Mouse (Mus musculus): ENCODE data around the gene Zan.
A peak's percentile ranks its signal among the peaks of the same experiment; 100 is the strongest.
"Not testable (repeated sequence)": the region's sequence is repeated elsewhere in the genome, so short reads cannot be mapped to it uniquely, and the experiment has no call there.

The Zan gene

DNA sequence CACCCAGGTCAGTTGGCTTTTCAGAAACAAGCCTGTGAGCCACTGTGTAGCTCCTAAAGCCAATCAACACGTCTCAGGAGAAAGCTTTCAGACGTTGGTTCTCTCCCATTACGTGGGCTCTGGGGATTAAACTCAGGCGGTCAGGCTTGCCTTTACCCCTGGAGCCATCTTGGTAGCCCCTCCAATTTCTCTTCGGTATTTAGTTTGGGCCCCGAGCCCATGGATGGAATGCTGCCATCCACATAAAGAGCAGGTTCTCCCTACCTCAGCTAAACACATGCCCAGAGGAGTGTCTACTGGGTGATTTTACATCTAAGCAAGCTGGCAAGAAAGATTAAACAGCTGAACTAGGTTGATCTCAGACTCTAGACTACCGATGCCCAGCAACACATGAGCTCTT lies 23.3 kb upstream of the Zan start:
- no peak for DNase-seq

DNA sequence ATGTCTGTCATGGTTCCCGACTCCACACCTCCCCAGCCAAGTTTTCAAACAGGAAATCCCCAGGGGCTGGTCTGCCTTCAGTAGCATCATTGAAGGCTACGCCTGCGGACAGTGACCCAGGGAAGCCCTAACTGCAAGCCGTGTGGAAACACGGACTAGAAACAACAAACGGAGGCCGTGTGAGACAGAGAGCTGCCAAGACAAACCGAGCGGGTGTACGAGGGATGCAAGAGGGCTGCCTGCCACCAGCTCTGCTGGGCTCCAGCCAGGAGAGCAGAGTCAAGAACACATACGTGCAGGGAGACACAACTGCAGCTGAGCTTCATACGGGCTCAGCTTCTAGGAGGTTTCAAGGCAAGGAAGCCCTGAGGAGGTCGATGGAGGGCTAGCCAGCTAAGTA lies 17.0 kb upstream of the Zan start:
- DNase-seq = no peak

DNA sequence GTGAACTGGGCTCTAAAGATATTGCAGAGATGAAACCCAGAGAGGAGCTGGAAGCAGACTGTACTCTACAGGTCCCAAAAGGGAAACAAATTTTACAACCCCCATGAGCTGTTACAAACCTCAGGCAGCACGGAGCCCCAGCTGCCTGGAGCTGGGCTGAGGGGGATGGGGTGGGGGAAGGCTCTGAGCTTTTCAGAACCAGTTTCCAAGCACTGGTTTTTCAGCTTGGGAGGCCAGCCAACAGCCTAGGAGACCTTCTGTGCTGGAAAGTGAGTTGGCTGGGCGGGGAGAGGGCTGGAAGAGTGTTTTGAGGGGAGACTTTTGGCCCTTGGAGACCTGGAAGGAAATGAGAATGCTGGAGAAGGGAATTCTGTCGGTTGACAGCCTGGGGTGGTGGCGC lies 14.7 kb upstream of the Zan start:
- no peak for DNase-seq

DNA sequence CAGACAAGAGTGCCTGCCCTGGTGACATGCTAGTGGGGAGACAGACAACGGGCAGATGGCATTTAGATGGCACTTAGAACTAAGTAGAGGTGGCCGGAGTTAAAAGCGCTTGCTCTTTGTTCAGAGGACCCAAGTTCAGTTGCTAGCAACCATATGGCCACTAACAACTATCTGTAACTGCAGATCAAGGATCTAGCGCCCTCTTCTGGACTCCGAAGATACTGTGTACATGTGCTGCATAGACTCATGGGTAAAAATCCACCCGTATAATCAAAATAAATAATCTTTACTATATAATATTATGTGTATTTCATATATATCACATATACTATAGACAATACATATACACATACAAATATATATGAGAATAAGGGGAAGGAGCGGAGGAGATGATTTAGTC lies 10.8 kb upstream of the Zan start:
- DNase-seq = no peak

DNA sequence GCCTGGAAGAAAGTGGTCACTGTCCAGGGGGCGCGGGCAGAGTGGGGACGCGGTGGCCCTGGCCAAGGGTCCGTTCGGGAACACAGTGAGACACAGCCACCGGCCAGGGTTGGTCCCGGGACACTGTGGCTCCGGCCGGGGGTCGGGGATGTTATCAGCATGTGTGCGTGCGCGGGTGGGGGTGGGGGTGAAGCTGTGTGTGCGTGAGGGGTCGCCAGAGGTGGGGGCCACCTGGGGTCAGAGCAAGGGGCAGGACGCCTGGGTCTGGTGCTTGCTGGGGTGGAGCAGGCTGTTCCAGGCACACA lies 8.9 kb upstream of the Zan start:
- no peak for DNase-seq

DNA sequence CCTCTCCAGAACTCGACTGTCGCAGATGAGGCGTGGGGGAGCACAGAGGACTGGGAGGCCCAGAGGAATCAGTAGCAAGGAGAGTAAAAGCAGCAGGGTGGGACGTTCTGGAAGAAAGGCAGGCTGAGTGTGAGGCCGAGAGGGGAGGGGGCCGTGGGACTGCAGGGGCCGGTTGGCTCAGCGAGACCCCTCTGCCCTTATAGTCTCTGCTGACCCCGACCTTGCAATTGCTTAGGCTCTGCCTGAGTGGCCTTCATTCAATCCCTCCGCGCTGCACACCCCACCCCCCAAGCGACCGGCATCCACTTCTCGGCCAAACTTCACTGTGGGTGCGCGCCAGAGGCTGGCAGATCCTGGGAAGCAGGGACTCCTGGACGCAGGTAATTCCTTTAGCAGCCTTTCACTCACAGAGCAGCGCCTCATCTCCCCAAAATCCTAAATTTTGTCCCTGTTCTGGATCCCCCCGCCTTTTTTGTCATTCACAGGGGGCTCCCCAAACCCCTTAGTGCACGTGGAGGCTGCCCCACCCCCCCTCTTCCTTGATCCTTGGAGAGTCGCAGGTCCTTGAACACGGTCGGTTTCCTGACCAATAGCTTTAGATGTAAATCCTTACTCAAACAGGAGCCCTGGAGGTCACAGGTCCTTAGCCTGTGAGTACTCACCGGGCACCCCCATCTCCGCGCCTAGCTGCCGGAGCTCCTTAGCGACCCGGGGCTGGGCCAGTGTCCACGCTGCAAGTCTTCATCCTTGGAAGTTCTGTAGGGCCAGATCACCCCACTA lies 8.4 kb upstream of the Zan start:
- DNase-seq = no peak

DNA sequence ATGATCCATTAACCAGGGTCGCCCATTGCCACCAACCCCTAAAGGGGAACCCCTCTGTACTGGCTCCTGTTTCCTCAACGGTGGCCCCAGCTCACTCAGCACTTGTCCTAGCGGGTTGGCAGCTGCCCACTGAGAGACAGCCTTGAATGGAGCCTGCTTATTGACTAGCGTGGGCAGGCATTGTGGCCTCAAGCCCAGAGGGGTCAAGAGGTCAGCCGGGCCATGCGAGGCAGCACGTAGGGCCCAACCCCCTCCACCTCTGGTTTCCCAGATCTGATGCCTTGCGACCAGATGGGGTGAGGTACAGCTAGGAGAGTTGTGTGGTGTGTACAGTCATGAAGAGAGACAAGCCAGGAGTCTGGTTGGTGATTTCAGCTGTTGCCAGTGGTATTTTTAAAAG lies 5.0 kb upstream of the Zan start:
- DNase-seq = no peak

DNA sequence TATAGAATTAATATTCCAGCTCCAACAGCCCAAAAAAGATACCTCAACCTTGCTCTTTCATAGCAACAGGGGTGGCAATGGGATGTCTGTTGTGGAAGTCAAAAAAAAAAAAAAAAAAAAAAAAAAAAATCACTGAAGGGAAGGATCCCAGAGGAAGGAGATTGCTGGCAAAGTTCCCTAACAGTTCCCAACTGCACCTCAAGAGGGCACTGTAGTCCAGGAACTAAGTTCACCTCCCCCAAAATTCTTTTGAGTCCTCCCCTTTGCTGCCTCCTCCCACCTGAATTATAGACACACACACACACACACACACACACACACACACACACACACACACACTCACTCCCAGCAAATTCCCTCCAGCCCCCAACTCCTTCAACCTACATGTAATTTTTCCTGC lies 4.3 kb upstream of the Zan start:
- peak; percentile 64 for DNase-seq

DNA sequence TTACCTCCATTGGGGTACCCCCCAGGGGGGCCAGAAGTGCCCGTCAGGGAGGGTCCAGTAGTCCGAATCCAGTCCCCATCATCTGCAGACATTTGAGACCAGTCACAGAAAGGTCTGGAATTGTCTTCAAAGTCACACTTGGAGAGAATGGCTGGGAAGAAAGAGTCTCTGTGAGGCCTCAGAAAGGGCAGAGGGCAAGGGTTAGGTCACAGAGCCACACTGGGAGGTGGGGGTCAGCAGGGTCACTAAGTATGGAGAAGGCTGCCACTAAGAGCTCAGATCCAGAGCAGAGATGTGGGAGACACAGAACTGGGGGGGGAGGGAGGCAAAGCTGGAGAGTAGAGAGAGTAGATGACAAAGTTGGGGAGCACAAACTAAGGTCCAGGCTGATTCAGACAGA lies 2.5 kb downstream of the Zan start:
- no peak for DNase-seq

DNA sequence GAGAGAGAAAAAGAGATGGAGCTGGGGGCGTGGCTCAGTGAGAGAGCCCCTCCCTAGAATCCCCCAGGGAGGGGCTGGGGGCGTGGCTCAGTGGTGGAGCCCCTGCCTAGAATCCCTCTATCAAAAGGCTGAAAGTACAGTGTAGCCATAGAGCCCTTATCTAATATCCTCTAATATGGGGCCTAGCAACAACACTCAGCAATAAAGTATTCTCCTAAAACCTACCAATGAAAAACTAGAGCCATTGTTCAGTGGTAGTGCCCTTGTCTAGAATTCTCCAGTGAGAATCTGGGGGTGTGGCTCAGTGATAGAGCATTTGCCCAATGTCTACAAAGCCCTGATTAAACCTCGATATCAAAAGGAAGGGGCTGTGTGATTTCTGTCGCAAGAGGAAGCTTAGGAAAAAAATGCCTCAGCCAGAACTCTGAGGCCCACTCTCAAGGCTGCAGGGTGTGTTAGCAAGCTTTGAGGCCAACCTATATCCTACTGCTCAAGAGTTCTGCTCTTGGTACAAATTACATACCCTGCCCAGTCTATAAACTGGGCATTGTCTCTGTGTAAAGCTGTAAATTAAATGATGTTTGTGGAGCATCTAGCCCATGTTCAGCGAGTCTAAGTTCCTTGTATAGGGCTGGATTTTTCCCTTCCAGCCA lies 4.5 kb downstream of the Zan start:
- DNase-seq = no peak

DNA sequence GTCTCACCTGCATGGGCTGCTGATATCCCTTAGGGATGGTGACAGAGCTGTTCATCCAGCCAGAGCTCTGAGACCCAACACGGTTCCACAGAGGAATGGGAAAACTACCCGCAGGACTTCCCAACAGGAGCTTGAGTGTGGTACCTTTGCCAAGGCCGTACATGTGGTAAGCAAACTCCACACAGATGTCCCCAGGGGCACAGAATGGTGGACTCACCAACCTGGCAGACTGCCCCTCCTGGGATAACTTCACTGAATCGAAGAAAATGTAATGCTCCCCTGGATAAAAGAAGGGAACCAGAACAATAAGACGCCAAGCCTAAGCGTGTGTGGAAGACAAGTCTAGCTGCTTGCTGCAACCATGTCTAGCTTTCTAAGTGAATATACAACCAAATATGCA lies 9.9 kb downstream of the Zan start:
- DNase-seq = no peak

DNA sequence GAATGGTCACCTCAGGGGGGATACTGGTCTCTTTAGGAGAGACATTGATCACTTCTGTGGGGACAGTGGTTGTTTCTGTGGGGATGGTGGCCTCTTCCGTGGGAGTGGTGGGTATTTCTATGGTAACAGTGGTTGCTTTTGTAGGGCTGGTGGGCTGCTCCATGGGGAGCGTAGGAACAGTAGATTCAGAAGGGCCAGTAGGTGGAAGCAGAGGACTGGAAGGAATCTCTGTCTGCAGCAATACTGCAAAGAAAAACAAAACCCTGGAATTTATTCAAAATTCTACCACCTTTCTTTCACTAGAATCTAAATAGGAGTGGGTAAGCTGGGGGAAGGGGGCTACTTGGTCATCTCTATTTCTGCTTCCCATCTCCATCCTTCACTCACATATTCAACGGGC lies 11.8 kb downstream of the Zan start:
- DNase-seq = no peak

DNA sequence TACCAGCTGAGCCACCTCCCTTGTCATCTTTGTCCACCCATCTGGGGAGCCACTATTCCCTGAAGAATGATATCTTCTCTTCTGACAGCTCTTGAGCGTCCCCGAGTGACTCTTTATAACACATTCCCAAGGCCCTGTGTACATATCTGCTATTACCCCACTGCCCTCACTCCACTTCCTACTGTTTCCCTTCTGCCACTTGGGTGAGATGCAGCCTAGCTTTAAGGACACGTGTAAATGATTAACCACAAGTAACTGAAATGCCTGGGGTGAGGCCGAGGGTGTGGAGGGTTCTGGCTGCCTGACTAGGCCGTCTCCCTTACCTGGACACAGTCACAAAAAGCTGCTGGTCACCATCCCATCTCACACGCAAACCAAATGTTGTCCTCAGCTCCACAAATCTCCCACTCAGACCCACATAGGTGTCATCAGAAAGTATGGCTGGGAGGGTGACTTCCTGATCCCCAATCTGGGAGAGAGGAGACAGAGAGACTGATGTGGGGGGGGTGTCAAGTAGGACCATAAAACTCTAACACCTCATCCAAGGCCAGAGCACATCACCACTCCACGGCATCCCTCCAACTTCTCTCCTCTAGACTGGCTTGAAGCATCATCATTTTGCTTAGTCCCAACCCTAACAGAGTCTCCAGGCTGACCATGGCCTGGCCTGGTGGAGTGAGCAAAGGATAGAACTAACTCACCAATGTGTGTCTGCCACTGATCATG lies 20.8 kb downstream of the Zan start:
- DNase-seq = no peak

DNA sequence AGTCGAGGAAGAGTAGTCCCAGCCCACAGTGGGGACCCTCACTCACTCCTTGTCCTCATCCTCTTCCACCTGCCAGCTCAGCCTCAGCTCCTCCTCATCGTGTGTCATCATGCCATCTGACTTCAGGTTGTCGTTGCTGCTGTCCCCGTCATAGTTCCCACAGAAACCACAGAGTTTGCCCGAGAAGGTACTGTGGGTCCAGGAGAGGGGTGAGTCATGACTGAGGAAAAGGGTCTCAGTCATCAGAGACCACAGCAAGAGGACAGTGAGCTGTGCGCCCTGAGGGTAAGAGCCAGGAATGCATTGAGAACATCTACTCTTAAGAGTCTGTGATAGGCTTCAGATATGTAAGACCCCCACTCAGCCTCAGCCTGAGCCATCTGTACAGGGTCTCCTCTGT lies 21.7 kb downstream of the Zan start:
- no peak for DNase-seq

DNA sequence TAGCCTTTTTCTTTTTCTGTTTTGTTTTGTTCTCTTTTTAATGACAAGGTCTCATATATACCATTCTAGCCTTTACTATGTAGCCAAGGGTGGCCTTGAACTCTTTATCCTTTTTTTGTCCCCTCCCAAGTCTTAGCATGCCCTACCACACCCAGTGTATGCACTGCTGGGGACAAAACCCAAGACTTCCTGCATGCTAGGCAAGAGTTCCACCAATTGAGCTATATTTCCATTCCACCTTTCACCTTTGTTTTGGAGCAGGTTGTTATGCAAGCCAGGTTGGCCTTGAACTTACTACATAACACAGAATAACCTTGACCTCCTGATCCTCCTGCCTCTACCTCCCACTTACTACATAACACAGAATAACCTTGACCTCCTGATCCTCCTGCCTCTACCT lies 31.3 kb downstream of the Zan start:
- no peak for DNase-seq

DNA sequence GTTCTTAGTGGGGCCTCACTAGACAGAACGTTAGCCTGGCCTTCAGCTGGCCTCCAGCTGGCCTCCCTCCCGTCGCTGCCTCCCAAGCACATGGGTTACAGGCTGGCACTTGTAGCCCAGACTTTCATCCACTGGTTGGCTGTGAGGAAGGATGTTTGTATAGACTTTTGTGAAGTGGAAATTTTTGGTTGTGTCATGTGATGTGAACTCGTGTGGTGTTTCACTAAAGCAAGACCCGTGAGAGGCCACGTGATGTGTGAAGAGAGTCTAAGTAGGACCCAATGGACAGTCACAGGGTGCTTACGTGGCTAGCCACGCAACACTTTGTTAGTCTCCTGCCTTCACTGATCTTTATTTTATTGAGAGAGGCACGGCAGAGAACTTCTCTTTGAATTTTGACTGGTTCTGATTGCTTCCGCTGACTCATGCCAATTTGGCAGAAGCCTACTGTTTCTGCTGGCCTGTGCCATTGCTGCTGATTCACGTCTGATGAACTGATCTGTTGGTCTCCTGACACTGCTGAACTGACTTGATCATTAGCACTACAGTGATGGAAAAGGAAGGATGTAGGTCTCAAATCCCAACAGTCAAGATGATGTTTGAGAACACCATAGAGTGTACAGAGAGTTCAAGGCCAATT lies 36.5 kb downstream of the Zan start:
- no peak for DNase-seq

DNA sequence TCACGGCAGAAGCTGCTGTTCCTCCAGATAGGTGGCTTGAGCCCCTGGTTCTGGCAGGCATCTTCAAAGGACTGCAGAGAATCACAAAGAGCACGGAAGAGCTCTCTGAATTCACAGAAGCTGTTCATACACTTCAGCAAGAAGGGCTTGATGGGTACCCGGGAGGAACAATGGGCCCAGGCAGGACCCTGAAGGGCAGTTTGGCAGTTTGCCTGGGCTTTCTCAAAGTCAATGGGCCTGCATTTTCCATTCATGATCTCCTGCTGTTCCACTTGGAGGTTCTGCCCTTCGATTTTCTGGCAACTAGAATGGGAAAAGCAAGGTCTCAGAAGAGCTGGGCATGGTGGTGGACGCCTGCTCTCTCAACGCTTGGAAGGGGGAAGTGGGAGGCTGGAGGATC lies 43.0 kb downstream of the Zan start:
- no peak for DNase-seq

DNA sequence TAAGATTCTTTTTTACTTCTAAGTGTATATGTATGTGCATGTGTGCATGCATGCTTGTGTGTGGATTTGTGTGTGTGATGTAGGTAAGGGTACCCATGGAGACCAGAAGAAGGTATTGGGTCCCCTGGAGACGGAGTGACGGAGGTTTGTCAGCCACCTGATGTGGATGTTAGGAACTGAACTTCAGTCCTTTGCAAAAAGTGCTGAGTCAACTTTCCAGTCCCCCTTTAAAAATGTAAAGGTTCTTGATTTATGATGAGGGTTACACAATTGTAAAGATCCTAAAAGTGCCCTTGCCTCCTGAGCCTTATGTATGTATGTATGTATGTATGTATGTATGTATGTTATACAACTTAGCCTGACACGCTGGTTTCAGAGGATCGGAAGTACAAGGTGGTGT lies 46.5 kb downstream of the Zan start:
- DNase-seq = not testable (repeated sequence)

DNA sequence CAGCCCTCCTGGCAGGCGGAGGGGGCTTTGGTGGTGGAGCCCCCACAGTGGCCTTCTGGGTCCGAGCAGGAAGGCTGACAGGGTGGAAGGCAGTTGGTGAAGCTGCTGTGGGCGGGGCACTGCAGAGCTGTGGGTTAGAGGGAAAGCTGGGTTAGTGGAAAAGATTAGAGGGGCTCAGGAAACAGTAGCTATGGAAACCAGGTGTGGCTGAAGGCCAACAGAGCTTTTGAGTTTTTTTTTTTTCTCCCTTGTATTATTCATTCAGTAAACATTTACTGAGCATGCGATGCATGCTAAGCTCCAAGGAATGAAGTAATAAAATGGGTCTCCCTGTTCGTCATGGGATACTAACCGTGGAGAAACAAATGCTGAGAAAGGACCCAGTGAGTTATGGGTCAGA lies 51.2 kb downstream of the Zan start:
- DNase-seq = peak; percentile 21

DNA sequence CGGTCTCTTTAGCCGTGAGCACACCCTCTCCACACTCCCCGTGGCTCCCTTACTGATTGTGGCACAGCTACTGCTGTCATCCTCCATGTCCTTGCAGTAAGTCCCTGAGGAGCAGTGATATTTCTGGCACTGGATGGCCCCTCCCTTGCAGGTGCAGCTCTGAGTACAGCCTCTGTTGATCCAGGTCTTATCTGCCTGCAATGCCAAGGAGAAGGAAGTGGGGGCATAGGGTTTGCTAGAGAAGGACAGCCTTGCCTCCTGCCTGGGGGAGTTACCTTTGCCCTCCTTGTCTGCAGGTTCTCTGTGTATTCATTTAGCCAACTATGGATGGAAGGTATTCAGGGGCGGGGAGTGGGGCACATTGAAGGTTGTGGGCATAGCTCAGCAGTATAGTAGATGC lies 57.0 kb downstream of the Zan start:
- no peak for DNase-seq

DNA sequence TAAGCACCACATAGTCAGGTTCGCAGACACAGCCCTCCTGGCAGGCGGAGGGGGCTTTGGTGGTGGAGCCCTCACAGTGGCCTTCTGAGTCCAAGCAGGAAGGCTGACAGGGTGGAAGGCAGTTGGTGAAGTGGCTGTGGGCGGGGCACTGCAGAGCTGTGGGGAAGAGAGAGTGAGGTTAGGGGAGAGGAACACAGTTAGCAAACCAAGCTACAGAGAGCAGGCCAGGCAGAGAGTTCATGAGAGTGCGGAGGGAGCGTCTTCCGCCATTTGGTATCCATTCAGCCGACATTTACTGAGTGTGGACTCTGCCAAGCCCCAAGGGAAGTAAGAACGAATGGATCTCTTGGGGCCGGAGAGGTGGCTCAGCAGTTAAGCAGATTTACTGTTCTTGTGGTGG lies 57.8 kb downstream of the Zan start:
- DNase-seq = peak; percentile 14

DNA sequence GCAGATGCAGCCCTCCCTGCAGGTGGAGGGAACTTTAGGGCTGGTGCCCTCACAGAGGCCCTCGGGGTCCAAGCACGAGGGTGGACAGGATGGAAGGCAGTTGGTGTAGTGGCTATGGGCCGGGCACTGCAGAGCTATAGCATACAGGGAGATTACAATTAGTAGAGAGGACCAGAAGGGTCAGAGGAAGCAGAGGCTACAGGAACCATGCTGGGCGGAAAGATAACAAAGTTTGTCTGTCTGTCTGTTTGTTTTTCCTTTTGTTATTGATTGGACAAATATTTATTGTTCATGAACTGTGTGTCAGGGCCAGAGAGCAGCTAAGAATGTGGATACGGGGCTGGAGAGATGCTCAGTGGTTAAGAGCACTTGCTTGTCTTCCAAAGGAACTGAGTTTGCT lies 62.6 kb downstream of the Zan start:
- DNase-seq = no peak

DNA sequence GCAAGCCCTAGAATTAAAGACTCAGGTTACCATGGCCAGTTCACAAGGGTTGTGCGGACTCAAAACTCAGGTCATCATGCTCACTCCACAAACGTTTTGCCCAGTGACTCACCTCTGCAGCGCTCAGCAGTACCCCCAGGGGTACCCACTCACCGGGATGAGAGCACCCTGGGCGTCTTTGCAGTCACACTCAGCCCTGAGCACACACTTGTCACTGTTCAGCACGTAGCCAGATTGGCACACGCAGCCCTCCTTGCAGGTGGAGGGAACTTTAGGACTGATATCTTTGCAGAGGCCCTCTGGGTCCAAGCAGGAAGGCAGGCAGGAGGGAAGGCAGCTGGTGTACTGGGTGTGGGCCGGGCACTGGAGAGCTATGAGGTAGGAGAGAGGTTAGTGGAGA lies 65.6 kb downstream of the Zan start:
- DNase-seq = no peak

DNA sequence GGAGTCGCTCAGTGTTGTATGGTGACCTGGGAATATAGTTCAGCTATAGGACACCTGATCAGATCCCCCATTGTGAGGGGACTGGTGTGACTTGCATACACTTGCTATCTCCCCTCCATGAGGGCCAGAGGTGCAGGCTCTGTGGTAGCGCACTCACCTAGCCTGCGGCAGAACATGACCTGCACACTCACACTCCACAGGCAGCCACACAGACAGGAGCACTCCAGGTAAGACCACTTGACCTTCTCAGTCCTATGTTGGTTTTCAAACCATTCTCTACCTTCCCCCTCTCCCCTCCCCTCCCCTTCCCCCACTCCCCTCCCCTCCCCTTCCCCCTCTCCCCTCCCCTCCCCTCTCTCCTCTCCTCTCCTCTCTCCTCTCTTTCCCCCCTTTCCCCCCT lies 66.3 kb downstream of the Zan start:
- DNase-seq = no peak

All from thymus, postnatal 14 days (tissue).